Mouse (Mus musculus) kidney, adult 2 months (tissue): ENCODE results near the gene Ddx60.

Source experiments
- CTCF ChIP-seq: fragments of 200-500 bp; conservative IDR thresholded peaks from 2 replicates; pipeline ENCODE4 v1.5.1; 2011; ENCODE audit warnings: low read depth, mild to moderate bottlenecking, control low read depth, low read length, moderate library complexity, mixed read lengths; ENCODE audit not compliant: insufficient read depth, insufficient read length
- POLR2A ChIP-seq: fragments of 200-500 bp; IDR thresholded peaks from one replicate; pipeline ENCODE4 v1.6.1; 2011; ENCODE audit warnings: low read depth, low read length, control low read depth

DNA sequence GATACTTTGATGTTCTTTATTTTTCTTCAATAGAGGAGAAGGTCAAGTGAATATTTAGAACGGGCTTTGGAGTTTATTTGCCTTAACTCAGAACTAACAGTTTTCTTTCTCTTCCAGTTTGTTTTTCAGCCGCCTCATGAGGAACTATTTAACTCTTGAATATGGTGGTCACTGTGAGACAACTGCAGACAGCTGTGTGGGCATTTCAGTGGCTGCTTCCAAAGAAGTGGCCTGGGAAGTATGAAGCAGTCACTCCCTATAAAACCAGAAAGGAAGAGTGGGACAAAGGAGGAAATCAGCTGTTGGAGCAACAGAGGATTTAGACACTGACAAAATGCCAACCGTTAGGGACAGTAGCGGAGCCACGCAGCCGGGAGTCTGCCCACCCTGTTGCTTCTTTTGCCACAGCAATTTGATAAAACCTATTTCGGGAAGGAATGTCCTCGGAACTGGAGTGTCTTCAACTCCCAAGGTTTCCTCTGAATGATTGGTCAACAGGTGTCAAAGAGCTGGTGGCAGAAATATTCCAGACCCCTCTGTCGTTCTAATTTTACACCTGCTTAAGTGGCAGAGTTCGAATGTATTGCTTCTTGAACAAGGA, 6.3 kb upstream of the Ddx60 start:
- no peak for TF ChIP-seq POLR2A
- no peak for TF ChIP-seq CTCF
